Mouse (Mus musculus) stomach, embryonic 14.5 days (tissue): Measurements from ENCODE around the gene Atg16l2. TPM values are rescaled to one million over a fixed set of nuclear protein-coding genes. Genes with fewer than 3 reads are reported as not detected.

Experiments
- ATAC-seq: fragments of 200-750 bp; cut with Nextera tagmentation; 2 replicates; pipeline ENCODE4 v1.8.0; 2017; ENCODE audit warnings: low read depth, moderate TSS enrichment; ENCODE audit not compliant: insufficient number of reproducible peaks, insufficient read depth, low FRiP score
- H3K27ac ChIP-seq: fragments of 300-500 bp; sonication (generic); 2 replicates; pipeline ENCODE4 v1.5.1; 2014; ENCODE audit warnings: mild to moderate bottlenecking, low read length, moderate library complexity, mixed read lengths
- H3K27me3 ChIP-seq: fragments of 300-500 bp; sonication (generic); 2 replicates; pipeline ENCODE4 v1.6.1; 2014; ENCODE audit warnings: low read length, control low read depth, mixed read lengths; ENCODE audit not compliant: control insufficient read depth, insufficient read depth
- H3K36me3 ChIP-seq: fragments of 300-500 bp; sonication (generic); 2 replicates; pipeline ENCODE4 v1.6.1; 2014; ENCODE audit warnings: mild to moderate bottlenecking, control low read depth, low read length, moderate library complexity, mixed read lengths; ENCODE audit not compliant: control insufficient read depth, insufficient read depth
- H3K4me1 ChIP-seq: fragments of 300-500 bp; sonication (generic); 2 replicates; pipeline ENCODE4 v1.6.1; 2014; ENCODE audit warnings: low read length, control low read depth, mixed read lengths; ENCODE audit not compliant: control insufficient read depth, insufficient read depth
- H3K4me2 ChIP-seq: fragments of 300-500 bp; sonication (generic); replicated peaks from 2 replicates; pipeline ENCODE4 v1.6.1; 2014; ENCODE audit warnings: low read depth, low read length, control low read depth
- H3K4me3 ChIP-seq: fragments of 300-500 bp; sonication (generic); 2 replicates; pipeline ENCODE4 v1.5.1; 2014; ENCODE audit warnings: low read depth, low read length, control low read depth
- H3K9ac ChIP-seq: fragments of 300-500 bp; sonication (generic); replicated peaks from 2 replicates; pipeline ENCODE4 v1.6.1; 2014; ENCODE audit warnings: low read depth, mild to moderate bottlenecking, control low read depth, low read length, moderate library complexity, mixed read lengths
- H3K9me3 ChIP-seq: fragments of 300-500 bp; sonication (generic); 2 replicates; pipeline ENCODE4 v1.6.1; 2016; ENCODE audit warnings: low read depth, low read length, control low read depth; ENCODE audit not compliant: control insufficient read depth
- WGBS: fragments of 180-500 bp; shearing (Covaris S2); extraction: QIAGEN DNeasy Blood & Tissue Kit; methylation state at CpG from one replicate; pipeline ENCODE4 v1.1.7; 2014; 5-methylcytosine and 5-hydroxymethylcytosine counted together
- polyA plus RNA-seq: library from polyadenylated mRNA; unstranded; fragments of >200 nt; fragmentation: Nextera tagmentation; extraction: Ambion mirVana; gene quantifications from 2 replicates; pipeline ENCODE4 v1.2.1, GENCODE M21; 2014

Atg16l2 gene
- polyA plus RNA-seq, 1 experiment from 2014 or later: 16.2 TPM

DNA sequence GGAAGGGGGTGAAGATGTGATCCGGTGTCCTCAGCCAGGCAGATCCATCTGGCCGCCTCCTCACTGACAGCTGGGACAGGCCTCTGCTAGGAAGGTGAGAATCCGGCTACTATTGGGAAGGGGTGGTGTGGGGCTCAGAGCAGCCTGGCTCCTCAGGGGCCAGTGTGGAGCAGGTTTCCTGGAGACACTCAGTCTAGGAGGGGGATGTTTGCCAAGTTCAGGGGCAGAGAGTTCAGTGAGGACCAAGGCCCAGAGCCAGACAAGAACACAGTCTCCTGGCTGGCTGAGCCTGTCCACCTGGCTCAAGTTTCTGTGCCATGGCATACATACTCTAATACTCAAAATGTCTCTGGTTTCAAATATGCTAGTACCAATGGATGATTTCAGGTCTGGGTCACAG lies 35.4 kb upstream of the Atg16l2 start:
- H3K9me3 ChIP-seq: no peaks in the 10 kb centered on the region
- H3K27me3 ChIP-seq: no peaks in the 10 kb centered on the region
- no peaks in the 10 kb centered on the region for H3K4me1 ChIP-seq
- 79% methylated on average over 3 of the region's 3 CpGs for WGBS
- no peak overlapping the region for H3K4me3 ChIP-seq
- peaks cover 2% of the 10 kb centered on the region; the same call in 1 of the 2 replicates for H3K36me3 ChIP-seq
- H3K9ac ChIP-seq: no peak overlapping the region
- H3K27ac ChIP-seq: no peak overlapping the region
- no peak for ATAC-seq
- no peak overlapping the region for H3K4me2 ChIP-seq

GRCm38 (mm10) chr7:101336686-101337085 lies 34.6 kb upstream of the Atg16l2 start:
- Histone ChIP-seq H3K27me3 (no peaks in the 10 kb centered on the region), H3K36me3 (peaks cover 2% of the 10 kb centered on the region; the same call in 1 of the 2 replicates), H3K27ac (no peak overlapping the region), H3K9ac (no peak overlapping the region), H3K9me3 (no peaks in the 10 kb centered on the region), H3K4me3 (no peak overlapping the region), H3K4me1 (no peaks in the 10 kb centered on the region), H3K4me2 (no peak overlapping the region)
- no peak for ATAC-seq
- WGBS: 84% methylated on average over 3 of the region's 3 CpGs

- H3K36me3 ChIP-seq: peaks cover 7% of the 10 kb centered on the region
- no peak overlapping the region for H3K27ac ChIP-seq
- H3K9me3 ChIP-seq: no peaks in the 10 kb centered on the region
- 76% methylated on average over 2 of the region's 2 CpGs for WGBS
- ATAC-seq: no peak
- H3K4me3 ChIP-seq: no peak overlapping the region
- no peaks in the 10 kb centered on the region for H3K27me3 ChIP-seq
- H3K4me2 ChIP-seq: no peak overlapping the region
- H3K9ac ChIP-seq: no peak overlapping the region
- 0 out of 2 replicates have a peak, but pooled peaks cover under 1% of the 10 kb centered on the region for H3K4me1 ChIP-seq
These were observed 33.2 kb upstream of the Atg16l2 start for GRCm38 (mm10) chr7:101335228-101335627.

DNA sequence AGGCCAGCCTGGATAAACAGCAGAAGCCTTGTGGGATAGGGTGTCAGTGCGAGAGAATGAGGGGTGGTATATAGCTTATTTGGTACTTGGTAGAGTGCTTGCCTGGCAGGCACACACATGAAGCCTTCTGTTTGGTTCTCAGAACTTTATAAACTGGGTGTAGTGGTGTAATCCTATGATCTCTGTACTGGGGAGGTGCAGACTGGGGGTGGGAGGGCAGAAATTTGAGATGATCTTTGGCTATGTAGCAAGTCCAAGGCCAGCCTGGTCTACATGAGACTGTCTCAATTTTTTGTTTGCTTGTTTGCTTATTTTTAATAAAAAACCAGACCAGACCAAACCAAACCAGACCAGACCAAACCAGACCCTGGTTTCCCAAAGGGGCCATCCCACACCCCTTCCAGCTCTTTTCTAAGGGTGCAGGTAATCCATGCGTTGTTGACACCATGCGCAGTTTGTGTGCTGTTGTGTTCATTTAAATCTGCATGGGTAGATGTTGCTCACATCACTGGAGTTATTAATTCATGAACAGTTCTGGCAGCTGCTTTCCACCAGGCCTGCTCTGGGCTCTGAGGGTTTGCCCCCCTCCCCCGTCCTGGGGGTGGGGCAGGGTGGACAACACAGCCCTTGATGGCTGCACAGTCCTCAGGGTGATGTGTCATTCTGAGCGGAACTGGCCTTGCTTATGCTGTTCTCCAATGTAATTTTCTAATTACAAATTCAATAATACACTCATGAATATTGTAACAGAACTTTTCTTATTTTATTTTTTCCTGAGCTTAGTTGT lies 30.2 kb upstream of the Atg16l2 start:
- Histone ChIP-seq H3K36me3 (peaks cover 9% of the 10 kb centered on the region), H3K27me3 (no peaks in the 10 kb centered on the region), H3K9ac (no peak overlapping the region), H3K27ac (no peak overlapping the region), H3K9me3 (no peaks in the 10 kb centered on the region), H3K4me2 (no peak overlapping the region), H3K4me3 (no peak overlapping the region), H3K4me1 (peaks cover 10% of the 10 kb centered on the region; the same call in 1 of the 2 replicates)
- WGBS: 83% methylated on average over 5 of the region's 5 CpGs
- 0 out of 2 replicates have a peak, but pooled peaks have one; percentile 43 for ATAC-seq

DNA sequence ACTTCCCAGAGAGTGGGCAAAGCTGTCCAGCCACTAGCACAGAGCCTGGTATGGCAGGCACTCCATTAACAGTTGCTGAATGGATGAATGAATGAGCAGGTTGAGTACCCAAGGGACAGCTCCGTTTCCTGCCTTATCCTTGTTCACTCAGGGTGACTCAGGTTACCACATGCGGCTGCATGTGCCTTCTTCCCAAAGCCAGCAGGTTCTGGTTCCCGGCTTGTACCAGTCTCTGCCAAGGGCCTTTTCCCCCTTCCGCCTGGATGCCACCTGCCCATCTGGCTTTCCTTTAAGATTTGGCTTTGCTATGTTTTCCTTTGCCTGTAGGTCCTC lies 28.8 kb upstream of the Atg16l2 start:
- WGBS: 83% methylated on average over 4 of the region's 4 CpGs
- ATAC-seq: no peak
- no peaks in the 10 kb centered on the region for H3K9me3 ChIP-seq
- no peak overlapping the region for H3K9ac ChIP-seq
- peaks cover 10% of the 10 kb centered on the region; the same call in 1 of the 2 replicates for H3K4me1 ChIP-seq
- no peaks in the 10 kb centered on the region for H3K27me3 ChIP-seq
- no peak overlapping the region for H3K27ac ChIP-seq
- no peak overlapping the region for H3K4me2 ChIP-seq
- H3K4me3 ChIP-seq: no peak overlapping the region
- peaks cover 9% of the 10 kb centered on the region for H3K36me3 ChIP-seq

GRCm38 (mm10) chr7:101330074-101330840 lies 28.2 kb upstream of the Atg16l2 start:
- peaks cover 9% of the 10 kb centered on the region for H3K36me3 ChIP-seq
- H3K4me2 ChIP-seq: no peak overlapping the region
- H3K9ac ChIP-seq: no peak overlapping the region
- no peaks in the 10 kb centered on the region for H3K9me3 ChIP-seq
- H3K4me3 ChIP-seq: no peak overlapping the region
- peaks cover 10% of the 10 kb centered on the region; the same call in 1 of the 2 replicates for H3K4me1 ChIP-seq
- no peaks in the 10 kb centered on the region for H3K27me3 ChIP-seq
- ATAC-seq: peak; percentile 28; the same call in 1 of the 2 replicates
- 61% methylated on average over 10 of the region's 10 CpGs for WGBS
- H3K27ac ChIP-seq: no peak overlapping the region

DNA sequence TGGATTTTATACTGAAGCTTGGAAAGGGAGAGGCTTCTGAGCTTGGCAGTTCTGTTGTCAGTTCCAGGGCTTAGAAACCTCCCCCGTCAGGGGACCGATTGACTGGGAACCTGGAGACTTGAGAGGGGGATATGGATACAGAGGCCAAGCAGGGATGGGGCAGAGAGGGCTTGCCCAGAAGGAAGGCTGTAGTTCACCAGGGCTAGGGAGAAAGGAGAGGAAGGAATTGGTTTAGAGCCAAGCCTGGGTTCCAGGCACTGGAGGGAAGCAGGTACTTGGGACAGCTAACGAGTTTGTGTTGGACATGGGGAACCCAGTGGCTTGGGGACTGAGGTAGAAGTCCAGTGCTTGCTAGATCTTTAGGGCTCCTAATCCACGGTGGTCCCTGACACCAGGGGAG lies 27.6 kb upstream of the Atg16l2 start:
- Histone ChIP-seq H3K4me2 (no peak overlapping the region), H3K27me3 (no peaks in the 10 kb centered on the region), H3K9me3 (no peaks in the 10 kb centered on the region), H3K4me3 (no peak overlapping the region), H3K9ac (no peak overlapping the region), H3K27ac (no peak overlapping the region), H3K36me3 (peaks cover 7% of the 10 kb centered on the region), H3K4me1 (peaks cover 10% of the 10 kb centered on the region; the same call in 1 of the 2 replicates)
- ATAC-seq: no peak
- WGBS: 84% methylated on average over 4 of the region's 4 CpGs

DNA sequence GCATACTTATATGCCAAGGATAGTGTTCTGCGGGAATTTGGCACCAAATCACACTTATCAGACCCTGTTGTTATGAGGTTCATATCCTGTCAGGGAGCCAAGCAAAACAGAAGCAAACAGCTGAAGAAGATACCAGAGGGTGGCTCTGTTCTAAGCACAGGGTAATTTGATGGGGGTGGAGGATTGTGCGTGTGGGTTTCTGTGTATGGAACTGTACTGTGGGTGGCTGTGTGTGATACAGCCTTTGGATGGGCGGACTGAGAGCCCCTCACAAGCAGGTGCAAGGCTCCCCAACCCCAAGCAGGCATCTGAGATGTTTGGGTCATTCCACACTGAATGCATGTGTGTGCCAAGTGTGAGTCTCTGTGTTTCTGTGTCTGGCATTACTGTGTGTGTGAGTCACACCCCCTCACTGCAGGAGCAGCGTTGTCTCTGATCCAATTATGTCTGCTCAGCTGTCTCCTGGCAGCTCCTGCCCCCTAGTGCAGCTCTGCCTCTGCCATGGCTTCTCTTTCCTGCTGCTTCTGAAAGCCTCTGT lies 26.6 kb upstream of the Atg16l2 start:
- Histone ChIP-seq H3K4me1 (peaks cover 10% of the 10 kb centered on the region; the same call in 1 of the 2 replicates), H3K4me3 (no peak overlapping the region), H3K27ac (no peak overlapping the region; the same call in 1 of the 2 replicates), H3K27me3 (no peaks in the 10 kb centered on the region), H3K4me2 (no peak overlapping the region), H3K36me3 (peaks cover 7% of the 10 kb centered on the region), H3K9ac (no peak overlapping the region), H3K9me3 (no peaks in the 10 kb centered on the region)
- WGBS: 70% methylated on average over 4 of the region's 4 CpGs
- ATAC-seq: no peak
